Mouse (Mus musculus): ENCODE results near the gene 4931408C20Rik. TPM values are rescaled to one million over a fixed set of nuclear protein-coding genes. Genes with fewer than 3 reads are reported as not detected.

4931408C20Rik gene
- total RNA-seq (2023), result 2.1 and 2.5 TPM in 2 replicates

DNA sequence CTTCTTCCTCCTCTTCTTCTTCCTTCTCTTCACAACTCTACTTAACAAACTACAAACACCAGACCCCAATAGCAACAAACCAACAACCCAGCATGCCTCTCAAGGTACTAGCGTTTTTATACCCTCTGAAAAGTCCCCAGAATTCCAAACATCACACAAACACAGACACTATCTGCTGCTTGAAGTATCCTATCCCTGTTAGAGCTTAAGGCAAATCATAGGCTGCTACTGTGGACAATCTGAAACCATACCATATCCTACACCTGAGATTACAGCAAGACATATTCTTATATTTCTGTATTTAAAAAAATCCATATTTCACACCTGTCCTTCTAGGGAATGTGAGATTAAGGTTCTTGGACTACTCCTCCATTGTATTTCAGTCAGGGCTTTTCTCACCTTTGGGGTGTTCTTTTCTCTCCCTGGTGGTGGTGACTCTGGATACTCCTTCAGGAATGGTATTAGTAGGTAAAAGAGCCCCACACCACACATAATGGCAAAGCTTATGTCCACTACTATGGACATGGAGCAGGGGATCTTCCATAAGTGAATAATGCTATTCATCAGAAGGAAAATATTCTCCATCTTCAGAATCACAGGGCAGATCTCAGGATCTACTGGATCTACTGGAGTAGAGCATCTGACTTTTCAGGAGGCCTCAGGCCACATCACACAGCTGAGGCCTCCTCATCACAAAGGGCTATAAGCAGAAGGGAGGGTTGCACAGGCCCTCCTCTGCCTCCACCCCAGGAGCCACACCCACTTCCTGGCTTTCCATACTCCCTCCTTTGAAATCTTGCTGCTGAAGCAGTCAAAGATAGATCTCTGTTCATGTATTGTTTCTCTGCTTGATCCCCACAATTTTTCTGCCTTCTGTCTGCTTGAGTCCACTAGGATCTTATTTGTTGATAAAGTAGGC lies at the start of gene 4931408C20Rik:
Gene 4931408C20Rik, minus strand, starts transcription at position 619 of the 919 bp plus-strand sequence.

